Mouse (Mus musculus): ENCODE measurements around the gene Knstrn.

The Knstrn gene

GRCm38 (mm10) chr2:118899981-118900825, 86.4 kb downstream of the Knstrn start, which contains the start of gene Bahd1:
Gene Bahd1 (plus strand): TSS chr2:118900377.
- no peak for DNase-seq (ENCODE audit: low spot score in 2 of 2)

GRCm38 (mm10) chr2:118900826-118901140, 87.0 kb downstream of the Knstrn start:
- peak in 1 of 2 experiments; percentile 27 for DNase-seq (ENCODE audit: low spot score in 2 of 2)

- DNase-seq (ENCODE audit: low spot score in 2 of 2), result peak; percentile 96 to 97
These were observed 87.6 kb downstream of the Knstrn start for GRCm38 (mm10) chr2:118901175-118902031.

GRCm38 (mm10) chr2:118902051-118903025, 88.5 kb downstream of the Knstrn start:
- peak; percentile 43 to 56 for DNase-seq (ENCODE audit: low spot score in 2 of 2)

- no peak for DNase-seq (ENCODE audit: low spot score in 2 of 2)
These were observed 89.5 kb downstream of the Knstrn start for GRCm38 (mm10) chr2:118903333-118903741.

All from heart, adult 9 months (tissue).